Mouse (Mus musculus) kidney, postnatal 4 days (tissue): ENCODE data around the gene Epas1.

Source experiments
- DNase-seq, 2 experiments: peaks; one replicate each; pipeline ENCODE4 v3.0.0; 2021; ENCODE audit warnings: mixed read lengths in 2 of 2

The Epas1 gene

DNA sequence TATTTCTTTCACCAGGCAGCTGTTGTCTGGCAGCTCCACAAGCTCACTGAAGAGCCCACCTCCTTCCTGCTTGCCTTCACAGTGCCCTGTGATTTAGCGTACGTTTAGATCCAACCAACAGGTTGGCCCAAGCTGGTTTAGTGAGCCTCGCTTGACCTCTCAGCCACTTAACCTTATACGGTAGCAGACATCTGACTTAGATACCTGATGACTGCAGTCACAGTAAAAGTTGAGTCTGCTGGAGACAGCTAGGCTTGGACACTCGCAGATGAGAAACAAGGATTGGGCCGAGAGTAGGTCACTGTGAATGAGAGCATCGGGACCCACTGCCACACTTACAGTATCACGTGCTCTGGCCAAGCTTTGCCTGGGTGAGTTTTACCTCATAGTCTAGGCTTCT lies 38.4 kb downstream of the Epas1 start:
- DNase-seq, result no peak

DNA sequence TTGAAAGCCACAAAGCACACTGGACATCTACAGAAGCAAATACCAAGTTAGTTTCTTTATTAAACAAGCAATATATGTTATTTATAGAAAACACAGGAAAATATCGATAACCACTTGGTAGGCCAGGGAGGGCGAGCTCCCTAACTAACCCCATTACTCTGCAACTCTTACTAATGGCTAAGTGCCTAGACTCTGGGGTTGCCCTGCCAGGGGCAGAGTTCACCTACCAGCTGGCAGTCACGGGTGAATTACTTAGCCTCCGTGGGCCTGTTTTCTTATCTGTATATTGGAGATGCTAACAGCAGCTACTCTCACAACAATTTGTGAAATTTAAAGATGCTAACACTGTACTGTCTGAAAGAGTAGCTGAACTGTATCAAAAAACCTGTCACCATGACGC lies 42.3 kb downstream of the Epas1 start:
- DNase-seq, result no peak

DNA sequence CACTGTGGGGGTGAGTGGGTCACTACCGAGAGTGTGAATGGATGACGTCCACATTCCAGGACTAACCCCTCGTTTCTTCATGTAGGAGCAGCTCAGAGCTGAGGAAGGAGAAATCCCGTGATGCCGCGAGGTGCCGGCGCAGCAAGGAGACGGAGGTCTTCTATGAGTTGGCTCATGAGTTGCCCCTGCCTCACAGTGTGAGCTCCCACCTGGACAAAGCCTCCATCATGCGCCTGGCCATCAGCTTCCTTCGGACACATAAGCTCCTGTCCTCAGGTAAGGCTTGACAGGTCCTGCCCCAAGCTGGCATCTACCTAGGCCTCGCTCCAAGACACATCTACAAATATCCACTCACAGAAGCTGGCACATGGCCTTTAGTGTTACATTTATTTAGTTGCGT lies 43.5 kb downstream of the Epas1 start:
- no peak for DNase-seq

DNA sequence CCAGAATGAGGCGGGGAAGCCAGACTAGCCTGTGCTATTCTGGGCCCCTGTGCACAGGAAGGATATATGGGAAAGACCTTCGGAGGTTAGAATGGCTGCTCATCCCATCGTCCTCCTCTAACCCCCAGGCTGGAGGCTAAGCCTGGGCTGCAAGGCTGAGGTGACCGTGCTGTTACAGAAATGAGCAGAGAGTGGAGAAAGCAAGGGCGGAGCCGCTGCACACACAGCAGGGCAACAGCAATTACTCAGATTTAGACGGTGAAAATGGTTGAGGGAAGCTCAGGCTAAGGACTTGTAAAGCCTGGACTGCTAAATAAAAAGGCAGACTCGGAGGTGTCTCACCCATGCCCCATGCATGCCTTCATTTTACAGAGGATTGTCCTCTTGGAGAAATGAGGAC lies 45.0 kb downstream of the Epas1 start:
- no peak for DNase-seq

DNA sequence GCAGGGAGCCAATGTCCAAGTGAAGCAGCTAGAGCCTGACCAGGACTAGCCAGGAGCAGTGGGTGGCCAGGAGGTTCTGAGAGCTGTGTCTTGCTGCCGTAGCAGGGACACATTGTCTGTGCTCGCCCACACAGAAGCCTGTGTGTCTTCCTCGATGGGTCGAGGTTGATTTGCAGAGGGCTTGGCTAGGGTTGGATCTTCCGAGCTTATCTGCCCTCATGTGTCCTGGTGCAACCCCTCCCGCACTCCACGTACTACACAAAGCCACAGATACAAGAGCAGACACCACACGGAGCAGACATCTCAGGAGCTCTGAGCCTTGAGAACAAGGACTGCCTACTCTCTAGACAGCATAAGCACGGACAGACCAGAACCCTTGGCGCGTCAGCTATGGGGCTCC lies 45.5 kb downstream of the Epas1 start:
- no peak for DNase-seq

DNA sequence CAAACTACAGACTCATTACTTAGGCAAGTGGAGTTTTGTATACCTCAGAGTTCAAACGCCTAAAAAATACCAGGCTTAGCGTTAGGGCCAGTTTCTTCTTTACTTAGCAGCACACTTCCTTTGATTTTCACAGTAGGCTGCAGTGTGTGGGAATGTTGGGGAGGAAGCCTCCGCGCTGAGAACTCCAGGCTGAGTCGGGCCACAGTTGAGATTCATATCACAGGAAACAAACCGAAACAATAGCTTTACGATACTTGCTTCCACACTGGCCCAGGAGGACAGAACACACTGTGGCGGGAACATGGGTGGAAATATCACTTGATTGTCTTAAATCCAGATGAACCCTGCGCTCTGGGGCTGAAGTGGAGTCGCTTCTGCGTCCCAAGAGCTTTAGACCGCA lies 47.0 kb downstream of the Epas1 start:
- peak; percentile 25 to 41 for DNase-seq

DNA sequence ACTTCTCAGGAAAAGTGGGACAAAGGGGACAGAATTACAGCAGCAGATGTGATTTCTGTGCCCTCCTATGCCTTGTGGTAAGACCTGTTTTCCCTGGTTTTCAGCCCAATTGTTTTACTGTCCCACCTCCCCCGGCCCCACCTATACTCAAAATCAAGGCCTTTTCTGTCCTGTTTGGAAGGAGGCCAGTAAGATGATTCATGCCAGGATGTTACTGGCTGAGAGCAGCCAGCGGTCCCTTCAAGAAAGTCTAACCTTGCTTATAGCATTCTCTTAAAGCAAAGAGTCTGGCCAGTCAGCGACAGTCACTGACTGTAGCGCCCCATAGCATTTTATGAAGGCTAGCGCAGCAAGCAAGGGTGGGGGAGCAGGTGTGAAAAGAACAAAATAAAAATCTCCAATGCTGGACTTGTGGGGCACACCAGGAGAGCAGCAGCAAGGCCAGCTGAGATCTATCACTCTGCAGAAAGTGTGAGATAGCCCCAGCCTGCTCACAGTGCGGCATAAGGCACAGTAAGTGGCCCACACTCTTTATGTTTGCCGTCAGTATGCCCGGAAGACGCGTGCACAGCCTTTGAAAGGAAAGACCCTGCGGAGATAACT lies 47.8 kb downstream of the Epas1 start:
- DNase-seq, result peak; percentile 28 to 50

DNA sequence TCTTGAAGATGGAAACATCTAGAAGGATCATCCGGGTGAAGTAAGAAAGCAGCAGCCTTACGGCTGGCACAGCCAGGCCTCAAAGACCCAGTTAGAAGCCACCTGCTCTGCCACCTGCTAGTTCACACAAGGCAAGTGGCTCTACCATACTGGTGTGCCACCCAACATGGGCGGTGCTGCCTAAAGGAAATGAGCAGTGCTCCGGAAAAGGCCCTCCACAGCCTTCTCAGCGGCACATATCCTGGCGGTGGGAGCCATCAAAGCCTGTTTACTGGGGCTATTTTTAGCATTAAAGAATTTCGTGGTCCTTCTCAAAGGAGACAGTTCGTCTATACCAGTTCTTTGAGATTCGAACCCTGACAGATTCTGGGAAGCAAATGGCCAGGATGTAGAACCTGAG lies 48.4 kb downstream of the Epas1 start:
- peak; percentile 32 to 50 for DNase-seq

DNA sequence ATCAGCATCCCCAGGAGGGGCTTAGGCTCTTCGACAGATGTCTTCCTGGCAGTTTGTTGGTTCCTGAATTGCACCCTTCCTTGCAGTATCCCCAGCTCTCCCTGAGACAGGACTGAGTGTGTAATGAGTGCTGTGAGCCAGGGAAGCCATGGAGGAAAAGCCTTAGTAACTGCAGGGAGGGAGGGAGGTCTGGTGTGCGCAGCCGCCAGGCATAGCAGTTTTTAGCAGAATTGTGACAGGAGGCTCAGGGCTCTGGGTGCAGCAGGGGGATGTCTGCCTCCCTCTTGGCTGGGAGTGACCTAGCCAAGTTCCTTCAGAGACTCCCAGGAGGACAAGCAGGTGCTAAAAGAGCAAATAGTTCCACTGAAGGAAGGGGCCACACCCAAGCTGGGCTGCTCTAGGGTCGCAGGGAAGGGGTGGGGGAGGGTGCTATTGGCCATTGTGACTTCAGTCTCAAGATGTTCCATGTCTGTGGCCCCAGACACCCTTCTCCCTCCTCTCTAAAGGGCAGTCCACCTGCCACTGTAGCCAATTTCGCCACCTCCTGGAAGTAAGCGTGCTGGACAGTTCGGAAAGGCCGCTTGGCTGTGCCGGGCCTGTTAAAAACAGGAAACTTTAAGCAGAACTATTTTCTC lies 49.0 kb downstream of the Epas1 start:
- peak; percentile 46 to 62 for DNase-seq

DNA sequence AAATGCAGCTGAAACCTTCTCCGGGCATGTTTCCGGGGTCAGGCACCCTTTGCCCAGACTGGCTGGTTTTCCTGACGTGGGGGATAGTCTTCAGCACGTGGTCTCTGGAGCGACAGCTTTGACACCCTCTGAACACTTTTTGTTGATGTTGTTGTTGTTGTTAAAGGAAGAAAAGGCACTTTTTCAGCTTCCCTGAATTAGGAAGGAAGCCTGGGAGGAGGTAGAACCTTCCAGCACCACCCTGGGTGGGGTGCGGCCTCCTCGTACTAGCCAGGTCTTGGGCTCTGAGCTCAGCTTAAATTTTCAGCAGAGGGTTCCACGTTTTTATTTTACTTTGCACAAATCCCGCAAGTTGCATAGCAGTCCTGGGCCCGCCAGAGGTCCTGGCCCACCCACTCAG lies 49.6 kb downstream of the Epas1 start:
- no peak for DNase-seq

DNA sequence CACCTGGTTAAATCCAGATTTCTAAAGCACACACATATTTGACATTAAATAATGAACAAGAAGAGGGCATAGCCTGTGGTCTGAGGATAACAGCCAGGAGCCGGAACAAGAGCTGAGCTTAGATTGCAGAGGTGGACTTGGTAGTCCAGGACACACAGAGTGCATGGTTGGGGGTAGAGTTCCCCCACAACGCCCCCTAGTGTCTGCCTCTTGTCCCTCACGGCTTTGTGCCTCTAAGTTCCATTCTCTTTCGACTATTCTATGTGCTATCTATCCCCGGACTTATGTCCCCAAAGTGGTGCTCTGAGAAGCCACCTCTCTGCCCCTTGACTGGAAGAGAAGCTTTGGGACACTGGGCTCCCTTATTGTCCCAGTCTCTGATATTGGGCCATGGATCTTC lies 50.2 kb downstream of the Epas1 start:
- DNase-seq, result no peak

DNA sequence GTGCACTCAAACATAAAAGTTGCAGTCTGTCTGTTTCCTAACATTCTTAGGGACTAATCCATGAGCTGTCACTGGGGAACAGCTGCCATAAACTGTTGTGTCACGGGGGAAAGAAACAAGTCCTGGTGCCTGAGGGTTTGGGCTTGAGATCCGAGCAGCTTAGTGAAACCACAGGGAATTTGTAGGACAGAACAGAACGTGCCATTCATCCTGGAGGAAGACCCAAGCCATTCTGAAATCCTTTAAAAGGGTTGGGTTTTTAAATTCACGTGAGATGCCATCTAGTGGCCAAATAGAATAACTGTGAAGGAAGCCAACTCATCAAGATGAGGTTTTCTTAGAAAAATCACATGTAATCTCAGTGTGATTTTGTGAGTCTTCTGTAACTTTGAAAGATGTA lies 58.5 kb downstream of the Epas1 start:
- DNase-seq, result peak in 1 of 2 experiments; percentile 22

DNA sequence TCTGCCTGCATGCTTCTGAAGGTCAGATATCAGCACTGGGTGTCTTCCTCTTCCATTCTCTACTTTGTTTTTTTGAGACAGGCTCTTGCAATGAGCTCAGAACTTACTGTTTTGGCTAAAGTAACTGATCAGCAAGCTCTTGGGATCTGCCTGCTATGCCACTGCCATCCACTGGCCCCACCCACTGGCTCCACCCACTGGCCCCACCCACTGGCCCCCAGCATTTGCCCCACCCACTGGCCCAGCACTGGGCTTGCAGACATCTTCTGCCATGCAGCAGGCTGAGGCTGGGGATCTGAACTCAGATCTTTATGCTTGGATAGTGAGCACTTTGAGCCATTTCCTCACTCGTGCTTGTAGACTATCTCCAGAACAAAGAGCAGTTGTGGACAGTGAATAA lies 60.8 kb downstream of the Epas1 start:
- peak; percentile 40 to 57 for DNase-seq

DNA sequence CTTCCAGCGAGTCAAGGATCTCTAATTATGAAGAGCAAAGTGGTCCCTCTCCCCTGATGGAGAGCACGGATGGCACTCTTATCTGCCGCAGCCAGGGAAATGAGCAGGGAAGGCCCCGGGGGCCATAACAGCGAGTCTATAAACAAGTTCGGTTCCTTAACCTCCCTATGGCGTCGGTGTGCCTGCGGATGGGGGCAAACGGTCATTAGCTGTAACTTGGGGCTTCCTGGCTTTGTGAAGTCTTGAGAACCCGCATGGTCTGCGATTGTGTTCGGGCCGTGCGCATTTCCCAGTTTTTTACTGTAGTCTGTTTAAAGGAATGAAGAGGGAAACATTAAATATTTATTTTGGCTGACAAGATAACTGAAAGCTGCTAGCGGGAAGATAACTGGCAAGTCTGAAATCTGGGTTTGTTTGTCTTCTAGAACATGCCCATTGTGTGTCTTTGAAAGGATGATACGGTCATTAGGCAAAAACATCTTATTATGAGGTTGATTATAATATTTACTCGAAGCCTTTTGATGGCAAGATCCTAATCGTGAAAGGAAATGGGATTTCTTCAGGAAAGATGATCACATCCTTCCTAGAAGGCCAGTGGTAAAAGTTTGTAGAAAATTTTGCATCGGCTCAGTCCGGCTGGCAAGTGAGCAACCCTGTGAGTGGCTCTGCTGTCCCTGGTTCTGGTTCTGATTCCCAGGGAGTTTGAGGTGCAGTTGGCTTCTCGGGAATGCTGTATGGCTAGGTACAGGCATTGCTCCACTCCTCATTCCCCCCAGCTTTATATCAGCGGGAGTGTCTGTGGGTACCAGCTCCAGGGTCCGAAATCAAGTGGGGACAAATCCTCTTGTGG lies 61.7 kb downstream of the Epas1 start:
- DNase-seq, result no peak

DNA sequence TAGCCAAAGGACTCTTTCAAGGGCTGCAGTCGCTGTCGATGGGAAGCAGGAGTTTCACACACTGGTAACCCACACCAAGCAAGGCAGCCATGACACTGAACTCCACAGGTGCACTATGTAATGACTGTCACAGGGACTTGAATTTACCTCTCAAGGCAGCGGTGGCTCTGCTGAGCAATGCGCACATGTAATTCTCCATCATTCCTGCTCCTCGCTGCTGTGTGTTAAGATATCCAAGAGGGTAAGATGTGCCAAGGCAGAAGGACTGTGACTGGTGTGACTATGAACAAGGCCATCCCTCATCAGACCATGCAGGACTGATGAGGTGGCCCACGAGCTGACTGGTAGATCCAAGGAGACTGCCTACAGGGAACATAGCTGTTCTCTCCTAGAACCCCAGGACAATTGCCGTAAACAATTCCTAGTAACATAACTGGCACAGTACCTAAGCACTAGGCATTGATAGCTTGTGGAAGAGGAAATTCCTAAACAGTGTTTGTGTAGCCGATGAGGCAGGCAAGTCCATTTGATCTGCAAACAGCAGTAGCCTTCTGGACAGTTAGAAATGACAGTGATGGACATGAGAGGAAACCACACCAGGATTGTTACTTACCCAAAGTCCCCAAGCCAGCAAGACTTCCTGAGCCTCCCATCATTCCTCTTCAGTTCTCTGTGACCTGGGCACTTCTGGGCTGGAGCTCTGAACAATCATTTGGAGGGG lies 68.7 kb downstream of the Epas1 start:
- no peak for DNase-seq

DNA sequence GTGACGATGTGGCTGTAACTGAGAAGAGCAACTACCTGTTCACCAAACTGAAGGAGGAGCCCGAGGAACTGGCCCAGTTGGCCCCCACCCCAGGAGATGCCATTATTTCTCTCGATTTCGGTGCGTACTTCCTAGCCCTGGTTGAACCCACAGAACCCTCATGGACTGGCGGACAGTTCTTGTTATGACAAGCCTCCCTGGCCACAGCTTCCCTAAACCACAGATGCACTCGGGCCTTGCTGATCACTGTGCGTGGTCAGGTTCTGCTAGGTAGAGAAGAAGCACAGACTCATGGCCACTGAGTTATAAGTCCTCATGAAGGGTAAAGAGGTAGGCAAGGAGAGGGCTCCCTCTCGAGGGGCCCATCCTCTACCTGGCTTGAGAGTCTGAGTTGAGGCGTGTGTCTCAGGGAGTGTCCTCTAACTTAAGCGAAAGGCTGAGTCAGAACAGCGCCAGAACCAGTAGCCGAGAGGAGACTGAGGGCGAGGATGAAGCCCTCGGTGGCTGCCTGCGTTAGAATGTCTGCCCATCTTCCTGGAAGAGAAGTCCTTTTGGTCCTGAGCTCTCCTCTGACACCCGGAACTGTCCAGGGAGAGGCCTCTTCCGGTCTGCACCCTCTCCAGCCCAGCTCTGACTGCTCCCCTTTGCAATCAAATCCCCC lies 71.1 kb downstream of the Epas1 start:
- no peak for DNase-seq

DNA sequence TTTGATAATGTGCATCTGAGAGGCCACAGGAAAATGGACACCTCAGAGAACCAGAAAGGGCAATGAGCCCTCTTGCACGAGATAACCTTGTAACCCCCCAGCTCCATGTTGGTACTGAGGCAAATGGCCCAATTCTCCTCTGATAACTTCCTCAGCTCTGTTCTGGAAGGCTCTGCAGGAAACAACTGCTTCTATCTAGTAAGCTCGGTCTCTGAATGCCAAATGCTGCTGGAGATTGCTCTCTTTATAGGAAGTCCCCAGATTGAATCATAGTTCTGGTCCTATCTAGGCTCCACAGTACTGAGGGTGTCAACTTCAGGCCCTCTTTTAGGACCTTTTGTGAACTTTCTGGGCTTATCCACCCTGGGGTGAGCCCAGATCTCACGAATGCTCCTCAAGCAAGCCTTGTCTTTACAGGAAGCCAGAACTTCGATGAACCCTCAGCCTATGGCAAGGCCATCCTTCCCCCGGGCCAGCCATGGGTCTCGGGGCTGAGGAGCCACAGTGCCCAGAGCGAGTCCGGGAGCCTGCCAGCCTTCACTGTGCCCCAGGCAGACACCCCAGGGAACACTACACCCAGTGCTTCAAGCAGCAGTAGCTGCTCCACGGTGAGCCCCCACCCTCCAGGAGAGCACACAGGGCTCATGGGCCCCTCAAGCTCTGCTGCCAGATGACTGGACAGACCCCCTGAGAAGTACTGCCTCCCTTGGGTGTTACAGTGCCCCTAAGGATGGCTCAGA lies 71.8 kb downstream of the Epas1 start:
- no peak for DNase-seq

DNA sequence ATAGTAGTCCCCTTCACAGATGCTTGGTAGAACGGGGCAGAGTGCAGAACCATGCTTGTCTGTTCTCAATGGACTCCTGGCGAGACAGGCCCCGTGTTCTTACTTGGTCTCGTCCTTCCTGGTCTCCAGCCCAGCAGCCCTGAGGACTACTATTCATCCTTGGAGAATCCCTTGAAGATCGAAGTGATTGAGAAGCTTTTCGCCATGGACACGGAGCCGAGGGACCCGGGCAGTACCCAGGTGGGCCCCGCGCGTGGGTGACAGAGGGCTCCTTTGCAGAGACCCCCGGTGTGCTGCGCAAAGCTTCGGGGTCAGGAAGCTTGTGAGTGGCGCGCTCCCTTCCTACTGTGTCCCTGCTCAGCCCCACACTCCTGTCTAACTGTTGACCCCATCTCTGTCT lies 72.9 kb downstream of the Epas1 start:
- no peak for DNase-seq

DNA sequence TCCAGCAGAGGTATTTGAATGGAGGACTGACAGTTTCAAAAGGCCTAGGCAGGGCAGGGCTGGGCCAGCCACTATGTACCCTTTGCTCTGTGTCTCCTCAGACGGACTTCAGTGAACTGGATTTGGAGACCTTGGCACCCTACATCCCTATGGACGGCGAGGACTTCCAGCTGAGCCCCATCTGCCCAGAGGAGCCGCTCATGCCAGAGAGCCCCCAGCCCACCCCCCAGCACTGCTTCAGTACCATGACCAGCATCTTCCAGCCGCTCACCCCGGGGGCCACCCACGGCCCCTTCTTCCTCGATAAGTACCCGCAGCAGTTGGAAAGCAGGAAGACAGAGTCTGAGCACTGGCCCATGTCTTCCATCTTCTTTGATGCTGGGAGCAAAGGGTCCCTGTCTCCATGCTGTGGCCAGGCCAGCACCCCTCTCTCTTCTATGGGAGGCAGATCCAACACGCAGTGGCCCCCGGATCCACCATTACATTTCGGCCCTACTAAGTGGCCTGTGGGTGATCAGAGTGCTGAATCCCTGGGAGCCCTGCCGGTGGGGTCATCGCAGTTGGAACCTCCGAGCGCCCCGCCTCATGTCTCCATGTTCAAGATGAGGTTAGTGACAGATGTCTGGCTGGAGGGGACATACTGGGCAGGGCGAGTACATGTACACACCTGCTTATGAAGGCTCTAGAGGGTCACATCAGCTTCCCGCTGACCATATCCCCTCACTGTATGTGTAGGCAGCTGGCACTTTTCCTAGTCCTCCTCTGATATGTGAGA lies 74.1 kb downstream of the Epas1 start:
- DNase-seq, result no peak

DNA sequence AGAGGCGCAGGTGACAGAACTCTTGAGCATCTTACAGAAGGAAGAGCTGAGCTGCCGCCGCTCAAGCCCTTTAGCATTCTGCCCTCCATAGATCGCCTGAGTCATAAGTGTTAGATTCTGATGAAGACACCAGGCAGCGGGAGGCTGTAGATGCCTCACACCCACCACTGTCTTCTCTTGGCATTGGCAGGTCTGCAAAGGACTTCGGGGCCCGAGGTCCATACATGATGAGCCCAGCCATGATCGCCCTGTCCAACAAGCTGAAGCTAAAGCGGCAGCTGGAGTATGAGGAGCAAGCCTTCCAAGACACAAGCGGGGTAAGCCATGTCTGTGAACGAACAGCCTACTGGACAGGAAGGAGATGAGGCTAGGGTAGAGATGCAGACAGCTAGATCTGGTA lies 75.0 kb downstream of the Epas1 start:
- no peak for DNase-seq
